8 mouse cellular contexts compared by ENCODE assay signal in the genomic region with DNA sequence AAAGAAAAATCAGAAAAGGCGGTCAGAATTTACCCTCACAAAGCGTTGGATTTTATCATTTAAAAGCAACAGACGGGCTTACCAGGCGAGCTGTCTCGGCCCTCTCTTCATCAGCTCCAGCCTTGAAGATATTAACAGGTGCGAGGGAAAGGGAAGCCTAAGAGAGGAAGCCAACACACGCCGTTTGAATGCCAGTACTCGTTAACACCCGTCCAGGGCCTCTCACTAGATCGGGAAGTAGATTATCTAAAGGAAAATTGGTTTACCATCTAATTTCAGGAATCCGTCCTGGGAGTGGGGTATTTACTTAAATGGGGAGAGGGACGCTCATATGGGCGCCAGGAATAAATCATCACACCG. TPM values are rescaled to one million over a fixed set of nuclear protein-coding genes. Genes with fewer than 3 reads are reported as not detected.
DNase-seq lines count a peak whose midpoint lies in the region; ATAC-seq and TF ChIP-seq lines count a peak whose summit lies in the region.

No protein-coding gene starts in this region.

- peaks cover 15% of the 10 kb centered on the region for H3K36me3 ChIP-seq in neural tube, embryonic 11.5 days (ENCODE audit: control insufficient read depth, insufficient read depth, low read length)
- peaks cover 22% of the 10 kb centered on the region for H3K36me3 ChIP-seq in forebrain, embryonic 11.5 days (ENCODE audit: control insufficient read depth, insufficient read depth, low read length)
- H3K36me3 ChIP-seq in liver, adult 2 months (ENCODE audit: control insufficient read depth, insufficient read depth, low read length), result peaks cover 35% of the 10 kb centered on the region
- H3K36me3 ChIP-seq in stomach, embryonic 14.5 days (ENCODE audit: control insufficient read depth, insufficient read depth, low read length), result peaks cover 38% of the 10 kb centered on the region

- no peaks in the 10 kb centered on the region for H3K9me3 ChIP-seq in neural tube, embryonic 11.5 days (ENCODE audit: control insufficient read depth, low read length)
- no peaks in the 10 kb centered on the region for H3K9me3 ChIP-seq in forebrain, embryonic 11.5 days (ENCODE audit: control insufficient read depth, low read length)
- no peaks in the 10 kb centered on the region for H3K9me3 ChIP-seq in stomach, embryonic 14.5 days (ENCODE audit: control insufficient read depth, low read depth, low read length)

- H3K27me3 ChIP-seq in neural tube, embryonic 11.5 days (ENCODE audit: control insufficient read depth, insufficient read depth, low read length), result no peaks in the 10 kb centered on the region
- no peaks in the 10 kb centered on the region for H3K27me3 ChIP-seq in forebrain, embryonic 11.5 days (ENCODE audit: control insufficient read depth, insufficient read depth, low read length)
- H3K27me3 ChIP-seq in liver, adult 2 months (ENCODE audit: control insufficient read depth, insufficient read depth, low read length), result no peaks in the 10 kb centered on the region
- no peaks in the 10 kb centered on the region for H3K27me3 ChIP-seq in stomach, embryonic 14.5 days (ENCODE audit: control insufficient read depth, insufficient read depth, low read length)

- peaks cover 4% of the 10 kb centered on the region; the same call in 1 of the 2 replicates for H3K4me1 ChIP-seq in neural tube, embryonic 11.5 days (ENCODE audit: control insufficient read depth, insufficient read depth, low read length)
- peaks cover 6% of the 10 kb centered on the region; the same call in 1 of the 2 replicates for H3K4me1 ChIP-seq in forebrain, embryonic 11.5 days (replicated peaks; ENCODE audit: control insufficient read depth, insufficient read depth, low read length)
- H3K4me1 ChIP-seq in liver, adult 2 months (ENCODE audit: control insufficient read depth, insufficient read depth, low read length), result peaks cover 4% of the 10 kb centered on the region
- no peaks in the 10 kb centered on the region for H3K4me1 ChIP-seq in stomach, embryonic 14.5 days (ENCODE audit: control insufficient read depth, insufficient read depth, low read length)

- intact Hi-C loops in left cerebral cortex, postnatal 36 days (cut with DNase I), result loop anchor here (2.0 to 5.0 kb wide), 2 partner anchors 86 to 149 kb away; a partner anchor contains a TSS

- ATAC-seq in neural tube, embryonic 11.5 days (ENCODE audit: insufficient read depth, low FRiP score, low TSS enrichment), result no peak
- ATAC-seq in forebrain, embryonic 11.5 days (replicated peaks; ENCODE audit: low FRiP score), result no peak
- ATAC-seq in stomach, embryonic 14.5 days (ENCODE audit: insufficient number of reproducible peaks, insufficient read depth, low FRiP score, low read depth), result no peak

- no peak for TF ChIP-seq CTCF in liver, adult 2 months (IDR thresholded peaks at IDR 0.05; ENCODE audit: low read depth, low read length)

- peak overlapping the region; percentile 67; the same call in 1 of the 2 replicates for H3K27ac ChIP-seq in neural tube, embryonic 11.5 days (ENCODE audit: low read depth, low read length)
- no peak overlapping the region for H3K27ac ChIP-seq in forebrain, embryonic 11.5 days (ENCODE audit: low read depth, low read length)
- H3K27ac ChIP-seq in liver, adult 2 months (replicated peaks; ENCODE audit: insufficient read depth, low read depth, low read length), result no peak overlapping the region
- peak overlapping the region; percentile 93; the same call in 1 of the 2 replicates for H3K27ac ChIP-seq in stomach, embryonic 14.5 days (ENCODE audit: low read length)

- peaks cover 8% of the 10 kb centered on the region; the same call in 1 of the 2 replicates for H3K79me2 ChIP-seq in liver, adult 2 months (ENCODE audit: control insufficient read depth, insufficient read depth, low read length)

- H3K4me3 ChIP-seq in neural tube, embryonic 11.5 days (ENCODE audit: low read depth, low read length), result peak overlapping the region; percentile 87
- H3K4me3 ChIP-seq in forebrain, embryonic 11.5 days (ENCODE audit: low read depth, low read length), result peak overlapping the region; percentile 98
- peak overlapping the region; percentile 98 for H3K4me3 ChIP-seq in liver, adult 2 months (ENCODE audit: insufficient read depth, low read depth, low read length)
- H3K4me3 ChIP-seq in stomach, embryonic 14.5 days (ENCODE audit: low read depth, low read length), result peak overlapping the region; percentile 95

- peak overlapping the region; percentile 82 for H3K9ac ChIP-seq in neural tube, embryonic 11.5 days (ENCODE audit: low read length)
- peak overlapping the region; percentile 84 for H3K9ac ChIP-seq in forebrain, embryonic 11.5 days (ENCODE audit: low read length)
- H3K9ac ChIP-seq in liver, adult 2 months (ENCODE audit: low read depth, low read length), result peak overlapping the region; percentile 52
- peak overlapping the region; percentile 69 for H3K9ac ChIP-seq in stomach, embryonic 14.5 days (replicated peaks; ENCODE audit: low read depth, low read length)

- no peak for DNase-seq in neural tube, embryonic 11.5 days (ENCODE audit: low spot score)
- DNase-seq in neural tube, embryonic 10.5 days (ENCODE audit: extremely low spot score, low spot score), result no peak
- DNase-seq in forebrain, embryonic 11.5 days (ENCODE audit: low spot score), result no peak
- DNase-seq in liver, adult 2 months (ENCODE audit: extremely low read depth, low read depth, low spot score), result no peak
- no peak for DNase-seq in left cerebral cortex, postnatal 36 days (ENCODE audit: low spot score in 2 of 2)
- no peak for DNase-seq in kidney, postnatal 10 days
- no peak for DNase-seq in spleen, postnatal 14 days (ENCODE audit: low spot score in 2 of 2)

- 3% methylated on average over 15 of the region's 15 CpGs for WGBS in neural tube, embryonic 11.5 days
- WGBS in forebrain, embryonic 11.5 days, result 5% methylated on average over 15 of the region's 15 CpGs
- WGBS in liver, adult 2 months, result 3% methylated on average over 15 of the region's 15 CpGs
- 3% methylated on average over 15 of the region's 15 CpGs for WGBS in stomach, embryonic 14.5 days

- peak overlapping the region; percentile 95 for H3K4me2 ChIP-seq in neural tube, embryonic 11.5 days (ENCODE audit: low read depth)
- H3K4me2 ChIP-seq in forebrain, embryonic 11.5 days (ENCODE audit: low read depth, low read length, severe bottlenecking), result peak overlapping the region; percentile 71
- peak overlapping the region; percentile 92 for H3K4me2 ChIP-seq in stomach, embryonic 14.5 days (replicated peaks; ENCODE audit: low read depth, low read length)

- no peak for TF ChIP-seq POLR2A in liver, adult 2 months (IDR thresholded peaks at IDR 0.05; ENCODE audit: extremely low read depth, insufficient read depth, low read length)

RNA-seq across cellular contexts. Expression of a gene that starts 0.7 kb away (rescaled TPM):
- 351 and 353 TPM in 2 replicates for polyA plus RNA-seq in neural tube, embryonic 11.5 days (2014; fragmentation: Nextera tagmentation; extraction: Ambion mirVana)
- 294 and 318 TPM in 2 replicates for polyA plus RNA-seq in forebrain, embryonic 11.5 days (2014; fragmentation: Nextera tagmentation; extraction: Ambion mirVana)
- 114 and 116 TPM in 2 replicates for total RNA-seq in liver, adult 2 months (2014; rRNA removed)
- 36.6 and 40.1 TPM in 2 replicates for polyA plus RNA-seq in liver, adult 2 months (2012; rRNA removed)
- polyA plus RNA-seq in stomach, embryonic 14.5 days (2014; fragmentation: Nextera tagmentation; extraction: Ambion mirVana), result 227 and 238 TPM in 2 replicates
- total RNA-seq in left cerebral cortex, postnatal 36 days (2021), result 100 to 1,000 TPM; 155 to 156 TPM

RNA-seq across cellular contexts. Expression of a gene that starts 17.7 kb away (rescaled TPM):
- not detected in 2 replicates for polyA plus RNA-seq in neural tube, embryonic 11.5 days (2014; fragmentation: Nextera tagmentation; extraction: Ambion mirVana)
- not detected in 2 replicates for polyA plus RNA-seq in forebrain, embryonic 11.5 days (2014; fragmentation: Nextera tagmentation; extraction: Ambion mirVana)
- not detected in 2 replicates for total RNA-seq in liver, adult 2 months (2014; rRNA removed)
- polyA plus RNA-seq in liver, adult 2 months (2012; rRNA removed), result not detected in 2 replicates
- not detected in 2 replicates for polyA plus RNA-seq in stomach, embryonic 14.5 days (2014; fragmentation: Nextera tagmentation; extraction: Ambion mirVana)
- not detected for total RNA-seq in left cerebral cortex, postnatal 36 days (2021)

Comparison
In these comparisons a context has a peak if more than half of its experiments do, and no peak if none do; other contexts are left out.
1. H3K27ac ChIP-seq: peak in neural tube, embryonic 11.5 days (single experiment) and stomach, embryonic 14.5 days (single experiment); none in forebrain, embryonic 11.5 days (single experiment) and liver, adult 2 months (single experiment).
2. Peak in every context shown above with its lines, with median percentiles within 50 percentile points of each other: H3K4me2 ChIP-seq, H3K4me3 ChIP-seq and H3K9ac ChIP-seq.